Mouse (Mus musculus): ENCODE data around the gene Arf1.

Gene Arf1

DNA sequence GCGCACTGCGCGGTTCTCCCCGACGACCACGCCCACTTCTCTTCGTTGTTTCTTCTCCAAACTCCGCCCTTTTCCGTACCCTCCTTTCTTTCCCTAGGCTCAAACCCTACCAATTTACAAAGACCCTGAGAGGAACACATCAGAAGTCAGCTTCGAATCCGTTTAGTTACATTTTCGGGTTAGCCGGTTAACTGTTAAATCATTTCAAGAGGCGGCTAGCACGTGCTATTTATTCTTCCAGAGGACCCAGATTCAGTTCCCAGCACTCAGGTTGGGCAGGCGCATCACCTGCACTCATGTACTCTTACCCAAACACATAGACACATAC, 36.0 kb downstream of the Arf1 start, which contains the start of gene Guk1:
Gene Guk1 (minus strand): TSS at position 154 of the 328 bp plus-strand sequence.
- DNase-seq (ENCODE audit: low read depth, low spot score), result no peak

DNA sequence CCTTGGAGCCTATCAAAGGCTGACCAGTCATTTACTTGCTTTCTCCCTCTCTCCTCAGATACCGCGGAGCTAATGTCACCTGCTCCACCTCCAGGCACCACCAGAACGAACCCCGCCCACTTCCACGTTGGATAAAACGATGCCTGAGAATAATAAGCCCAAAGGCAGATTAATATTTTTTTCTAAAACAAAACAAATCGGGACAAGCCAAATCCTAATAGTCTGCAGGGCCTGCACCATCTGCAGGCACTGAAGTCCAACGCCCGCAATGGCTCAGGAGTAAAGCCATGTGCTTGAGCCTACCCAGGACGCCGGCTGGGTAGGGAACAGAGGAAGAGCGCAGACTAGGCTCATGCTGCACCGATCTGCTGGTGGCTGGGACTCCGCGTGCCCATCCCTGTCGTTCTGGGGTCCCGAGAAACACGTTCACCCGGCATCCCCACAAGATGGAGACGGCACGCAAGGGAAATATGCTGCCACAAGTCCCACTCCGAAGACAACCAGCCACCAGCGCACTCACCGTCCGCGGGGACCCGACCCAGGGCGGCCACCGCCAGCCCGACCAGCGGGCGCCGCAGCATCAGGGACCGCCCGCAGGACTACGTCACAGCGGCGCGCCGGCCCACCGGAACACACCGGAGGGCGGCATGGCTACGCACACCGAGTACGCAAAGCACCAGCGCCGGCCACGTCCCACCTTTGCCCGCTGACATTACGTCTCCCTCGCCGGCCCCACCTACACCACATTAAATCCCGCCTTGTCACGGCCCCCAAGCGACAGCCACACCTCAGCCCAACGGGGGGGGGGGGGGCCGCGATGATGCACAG, 36.6 kb downstream of the Arf1 start:
- DNase-seq (ENCODE audit: low read depth, low spot score), result peak; percentile 97

DNA sequence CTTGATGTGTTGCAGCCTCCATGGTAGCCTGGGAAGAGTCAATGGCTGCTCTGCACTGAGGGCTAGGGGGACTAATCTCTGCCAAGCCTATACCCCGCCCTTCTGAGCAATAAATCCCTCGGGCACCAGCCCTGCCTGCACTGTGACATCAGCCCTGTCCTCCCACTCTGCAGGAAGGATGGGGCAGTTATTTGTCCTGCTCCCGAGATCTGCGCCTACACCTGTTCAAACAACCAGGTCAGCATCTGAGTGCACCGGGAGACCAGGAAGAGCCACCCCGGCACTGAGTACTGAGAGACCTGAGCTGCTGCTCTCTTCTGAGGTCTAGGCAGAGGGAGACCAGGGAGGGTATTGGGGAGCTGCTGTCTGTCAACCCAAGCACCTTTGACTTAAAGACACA, 40.4 kb downstream of the Arf1 start:
- no peak for DNase-seq (ENCODE audit: low read depth, low spot score)

DNA sequence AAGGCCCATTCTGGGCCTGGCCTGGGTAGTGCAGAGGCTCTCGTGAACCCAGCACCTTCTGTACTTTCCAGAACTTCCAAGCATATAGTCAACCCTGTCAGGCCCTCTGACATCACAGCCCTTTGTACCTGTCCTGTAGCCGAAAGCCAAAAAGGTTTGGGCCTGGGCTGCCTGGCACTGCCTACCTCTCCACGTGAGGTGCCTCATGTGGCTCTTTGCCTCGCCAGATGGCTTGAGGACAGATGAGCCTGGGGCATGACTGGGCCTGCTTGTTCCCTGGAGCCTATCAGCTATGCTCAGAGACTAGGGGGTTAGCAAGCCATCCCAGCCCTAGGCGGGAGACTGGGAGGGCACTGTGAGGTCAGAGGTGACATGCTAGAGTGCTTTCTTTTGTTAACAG, 42.6 kb downstream of the Arf1 start:
- no peak for DNase-seq (ENCODE audit: low read depth, low spot score)

DNA sequence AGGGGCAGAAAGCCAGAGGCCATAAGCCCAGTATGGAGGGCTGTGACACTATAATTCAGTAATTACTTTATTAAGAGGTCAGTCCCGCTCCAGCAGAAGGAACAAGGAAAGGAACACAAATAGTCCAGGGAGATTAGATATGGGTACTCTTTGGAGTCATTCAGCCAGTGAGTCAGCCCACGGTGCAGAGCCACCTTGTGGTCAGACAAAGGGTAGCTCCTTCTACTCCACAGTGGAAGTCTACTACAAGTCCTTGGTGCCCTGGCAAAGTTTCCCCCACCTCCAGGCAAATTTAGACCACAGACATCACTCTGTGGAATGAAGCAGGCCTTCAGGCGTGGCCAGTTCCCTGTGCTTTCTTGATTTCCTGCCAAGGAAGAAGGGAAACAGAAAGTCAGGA, 44.2 kb downstream of the Arf1 start:
- DNase-seq (ENCODE audit: low read depth, low spot score), result peak; percentile 37

GRCm38 (mm10) chr11:59182864-59183331, 45.2 kb downstream of the Arf1 start, which contains the start of gene Gjc2:
Gene Gjc2 (minus strand): TSS chr11:59183213.
- DNase-seq (ENCODE audit: low read depth, low spot score), result no peak

DNA sequence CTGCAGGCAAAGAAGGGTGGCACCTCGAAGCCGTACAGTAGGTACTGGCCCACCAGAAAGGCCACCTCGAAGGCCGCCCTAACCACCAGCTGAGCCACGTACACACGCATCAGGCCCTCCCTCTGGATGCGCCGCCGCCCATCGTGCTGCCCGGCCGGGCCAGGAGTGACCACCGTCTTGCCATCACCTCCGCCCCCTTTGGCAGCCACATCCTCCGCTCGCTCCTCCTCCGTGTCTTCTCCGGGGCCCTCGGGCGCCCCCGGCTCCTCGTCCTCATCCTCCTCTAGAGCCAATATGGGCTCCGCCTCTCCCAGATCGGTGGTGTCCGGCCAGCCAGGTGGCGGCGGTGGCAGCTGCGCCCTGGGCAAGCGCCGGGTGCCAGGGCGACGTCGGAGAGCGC, 51.1 kb downstream of the Arf1 start:
- DNase-seq (ENCODE audit: low read depth, low spot score), result no peak

DNA sequence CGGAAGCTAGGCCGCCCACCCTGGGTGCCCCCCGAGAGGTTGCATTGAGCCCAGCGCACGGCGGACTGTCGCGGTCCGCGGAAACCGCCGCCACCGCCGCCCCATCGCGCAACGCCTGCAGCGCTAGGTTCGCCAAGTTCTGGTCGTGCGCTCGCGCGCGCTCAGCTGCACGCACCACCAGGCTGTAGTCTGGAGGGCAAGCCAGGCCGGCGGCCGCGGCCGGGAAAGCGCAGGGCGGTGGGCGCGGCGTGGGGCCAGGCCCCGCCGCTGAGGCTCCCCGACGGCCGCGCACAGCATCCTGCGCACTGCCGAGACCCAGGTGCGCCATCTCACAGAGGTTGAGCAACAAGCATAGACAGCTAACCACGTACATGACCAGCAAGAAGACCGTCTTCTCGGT, 51.6 kb downstream of the Arf1 start:
- no peak for DNase-seq (ENCODE audit: low read depth, low spot score)

DNA sequence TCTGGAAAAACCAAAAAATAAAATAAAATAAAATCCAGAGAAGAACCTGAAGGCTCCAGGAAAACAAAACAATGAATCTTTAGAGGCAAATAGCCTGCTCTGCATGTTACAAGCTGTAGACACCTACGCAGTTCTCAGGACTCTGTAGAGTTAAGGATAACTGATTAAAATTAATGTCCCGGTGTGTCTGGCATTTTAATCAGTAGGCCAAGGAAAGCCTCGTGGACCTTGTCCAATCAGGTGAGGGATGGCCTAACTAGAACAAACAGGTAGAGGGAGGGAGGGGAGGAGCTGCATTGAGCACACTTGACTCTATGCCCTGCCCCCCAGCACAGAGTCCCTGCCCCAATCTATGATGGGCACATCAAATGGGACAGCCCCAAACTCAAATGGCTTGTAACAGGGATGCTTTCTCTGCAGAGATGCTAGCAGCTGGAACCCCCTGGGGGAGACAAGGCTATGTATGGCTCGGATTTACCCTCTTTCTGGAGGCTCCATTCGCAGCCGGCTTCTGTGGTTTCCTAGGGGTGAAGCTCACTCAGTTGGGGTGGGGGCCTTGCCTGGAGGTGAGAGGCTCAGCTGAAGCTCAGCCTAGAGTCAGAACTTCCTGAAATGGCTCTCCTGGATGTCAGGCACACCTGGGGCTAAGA, 53.8 kb downstream of the Arf1 start:
- DNase-seq (ENCODE audit: low read depth, low spot score), result no peak

GRCm38 (mm10) chr11:59170549-59170948, 57.5 kb downstream of the Arf1 start:
- DNase-seq (ENCODE audit: low read depth, low spot score), result no peak

GRCm38 (mm10) chr11:59169807-59170206, 58.3 kb downstream of the Arf1 start:
- DNase-seq (ENCODE audit: low read depth, low spot score), result no peak

GRCm38 (mm10) chr11:59165616-59166241, 62.3 kb downstream of the Arf1 start:
- DNase-seq (ENCODE audit: low read depth, low spot score), result no peak

DNA sequence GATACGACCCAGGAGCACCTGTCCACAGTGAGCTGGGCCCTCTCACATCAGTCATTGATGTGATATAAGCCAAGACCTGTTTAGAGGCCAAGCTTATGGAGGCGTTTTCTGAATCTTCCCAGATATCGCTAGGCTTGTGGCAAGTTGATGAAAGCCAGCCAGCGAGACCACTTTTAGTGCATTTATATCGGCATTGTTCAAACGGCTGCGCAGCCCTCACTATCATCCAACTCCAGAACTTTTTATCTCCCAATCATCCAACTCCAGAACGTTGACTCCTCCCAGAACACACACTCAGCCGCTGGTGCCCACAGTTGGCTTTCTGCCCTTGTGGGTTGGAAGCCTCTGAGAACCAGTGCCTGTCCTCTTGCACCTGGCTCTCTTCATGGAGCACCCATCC, 63.7 kb downstream of the Arf1 start:
- DNase-seq (ENCODE audit: low read depth, low spot score), result no peak

GRCm38 (mm10) chr11:59163255-59164236, 64.5 kb downstream of the Arf1 start, which contains the start of gene Iba57:
Gene Iba57 (minus strand): TSS chr11:59163739.
- DNase-seq (ENCODE audit: low read depth, low spot score), result peak; percentile 99

- DNase-seq (ENCODE audit: low read depth, low spot score), result no peak
Observed at GRCm38 (mm10) chr11:59162443-59163254, 65.4 kb downstream of the Arf1 start.

Measured in CD4-positive helper T cell, adult 2 months (primary cell).